Mouse (Mus musculus): ENCODE measurements around the gene Rab1b. TPM values are rescaled to one million over a fixed set of nuclear protein-coding genes. Genes with fewer than 3 reads are reported as not detected.
"Not testable (repeated sequence)": the region's sequence is repeated elsewhere in the genome, so short reads cannot be mapped to it uniquely, and the experiment has no call there.

The Rab1b gene
- total RNA-seq, 2 experiments from 2014 or later = 177 to 181 TPM

DNA sequence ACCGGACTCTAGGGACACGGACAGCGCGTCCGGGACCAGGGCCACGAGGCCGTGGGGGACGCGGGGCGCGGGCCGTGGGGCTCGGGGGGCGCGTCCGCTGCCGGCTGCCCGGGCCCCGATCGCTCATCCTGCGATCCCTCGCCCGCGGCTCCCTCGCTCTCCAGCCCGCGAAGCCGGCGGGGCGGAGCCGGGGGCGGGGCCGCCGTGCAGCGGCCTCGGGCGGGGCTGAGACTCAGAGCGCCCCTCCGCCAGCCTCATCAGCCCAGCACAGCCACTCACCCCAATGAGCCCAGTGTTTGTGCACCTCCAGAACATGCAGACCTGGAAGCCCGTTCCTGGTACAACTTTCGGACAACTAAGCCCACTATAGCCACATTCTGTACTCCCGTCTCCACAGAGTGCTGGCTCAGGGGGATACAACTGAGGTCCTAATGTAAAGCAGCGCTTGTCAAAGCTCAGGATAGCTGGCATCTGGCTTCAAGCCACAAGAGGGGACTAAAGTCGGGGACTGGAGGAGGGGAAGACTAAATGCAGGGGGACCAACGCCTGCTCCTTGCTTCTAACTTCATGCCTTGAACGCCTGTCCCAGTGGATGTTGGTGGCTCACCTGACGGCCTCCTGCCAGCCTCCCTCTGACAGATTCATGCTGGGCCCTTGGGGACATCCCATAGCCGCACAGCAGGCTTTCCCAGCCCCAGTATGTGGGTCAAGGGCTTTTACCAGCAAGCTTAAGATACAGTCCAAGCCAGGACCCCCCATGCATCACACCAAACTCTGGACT, 8.3 kb downstream of the Rab1b start, which contains the start of gene Cnih2:
Gene Cnih2, minus strand, starts transcription at position 159 of the 781 bp plus-strand sequence.
- peak in 1 of 2 experiments; percentile 71 for DNase-seq (ENCODE audit: low spot score in 2 of 2)

DNA sequence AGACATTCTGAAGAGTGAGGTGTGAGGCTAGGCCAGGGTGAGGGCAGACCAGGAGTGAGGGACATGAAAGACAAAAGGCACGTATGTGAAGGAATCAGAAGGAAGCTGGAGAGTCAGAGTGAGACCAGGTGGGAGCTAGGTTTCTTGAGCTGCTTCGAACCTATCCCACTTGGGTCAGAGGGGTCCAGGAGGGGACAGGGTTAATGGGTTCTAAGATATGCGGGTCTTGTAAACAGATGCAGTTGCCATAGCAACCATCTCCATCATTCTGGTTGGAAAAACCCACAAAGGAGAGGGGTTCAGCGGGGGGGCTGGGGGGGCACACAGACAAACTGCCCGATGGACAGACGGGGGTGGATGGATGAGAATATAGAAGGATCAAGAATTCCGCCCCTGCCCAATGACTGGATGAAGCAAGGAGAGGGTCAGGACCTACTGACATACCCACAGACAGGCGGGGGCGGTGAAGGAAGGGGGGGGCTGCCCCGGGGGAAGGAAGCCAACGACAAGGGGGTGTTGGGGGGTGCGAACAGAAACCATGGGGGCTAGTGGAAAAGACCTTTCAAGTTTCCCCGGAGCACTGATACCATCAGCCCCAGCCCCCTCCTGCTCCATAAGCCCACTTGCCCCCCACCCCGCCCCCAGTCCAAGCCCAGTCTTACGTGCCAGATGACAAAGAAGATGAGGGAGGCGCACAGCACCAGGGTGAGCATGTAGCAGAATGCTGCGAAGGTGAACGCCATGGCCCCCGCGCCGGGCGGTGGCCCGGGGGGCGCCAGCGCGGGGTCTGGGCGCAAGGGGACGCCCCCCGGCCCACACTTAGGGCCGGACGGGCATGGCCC, 9.1 kb downstream of the Rab1b start:
- DNase-seq (ENCODE audit: low spot score in 2 of 2) = no peak

DNA sequence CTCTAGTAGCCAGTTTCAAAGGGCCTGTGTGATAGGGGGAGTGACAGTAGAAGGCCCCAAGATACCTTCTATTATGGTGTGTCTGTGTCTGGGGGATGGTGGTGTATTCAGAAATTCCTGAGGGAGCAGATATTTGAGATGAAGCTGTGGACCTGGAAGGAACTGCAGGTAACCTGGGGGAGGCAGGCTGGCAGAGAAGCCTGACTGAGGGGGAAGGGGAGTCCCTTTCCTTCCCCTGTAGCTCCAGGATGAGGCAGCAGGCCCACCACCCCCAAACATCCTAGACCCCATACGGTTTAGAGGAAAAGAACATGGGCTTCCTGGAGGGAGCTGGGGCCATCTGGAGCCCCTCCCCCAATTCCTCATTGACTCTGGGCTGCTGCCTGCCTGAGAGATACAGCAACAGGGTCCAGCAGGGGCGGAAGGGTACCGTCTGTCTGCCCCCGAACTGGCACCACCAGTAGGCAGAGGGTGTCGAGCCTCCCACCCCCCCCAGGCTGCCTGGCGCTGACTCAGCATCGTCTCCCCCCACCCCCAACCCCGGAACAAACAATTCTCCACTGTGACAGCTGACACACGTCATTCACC, 10.9 kb downstream of the Rab1b start:
- DNase-seq (ENCODE audit: low spot score in 2 of 2) = peak; percentile 80 to 93

DNA sequence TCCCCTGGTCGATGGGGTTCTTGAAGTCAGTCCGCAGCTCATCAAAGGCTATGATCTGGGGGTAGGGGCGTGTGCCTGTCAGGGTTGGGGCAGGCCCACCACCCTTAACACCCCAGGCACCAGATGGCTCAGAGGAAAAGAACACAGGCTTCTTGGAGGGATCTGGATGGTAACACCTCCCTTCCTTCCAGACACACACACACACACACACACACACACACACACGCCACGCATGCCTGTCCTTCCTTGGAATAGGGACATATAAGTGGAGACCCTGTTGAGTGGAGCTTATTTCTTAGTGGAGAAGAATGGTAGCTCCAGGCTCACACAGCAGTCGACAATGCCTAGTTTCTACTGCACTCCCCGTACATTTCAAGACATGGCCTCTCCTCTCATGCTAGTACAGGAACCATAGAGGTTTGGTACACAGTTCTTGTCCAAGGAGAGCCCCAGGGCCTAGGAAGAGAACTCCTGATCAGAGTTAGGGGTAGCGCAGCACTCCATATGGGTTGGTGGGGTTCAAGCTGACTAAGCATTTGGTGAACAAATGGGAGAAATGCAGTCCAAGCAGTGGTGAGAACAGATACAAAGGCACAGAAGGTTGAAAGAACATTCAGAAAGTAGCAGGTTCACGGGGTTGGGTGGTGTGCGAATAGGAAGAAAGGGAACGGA, 12.0 kb downstream of the Rab1b start:
- peak in 1 of 2 experiments; percentile 74 for DNase-seq (ENCODE audit: low spot score in 2 of 2)

DNA sequence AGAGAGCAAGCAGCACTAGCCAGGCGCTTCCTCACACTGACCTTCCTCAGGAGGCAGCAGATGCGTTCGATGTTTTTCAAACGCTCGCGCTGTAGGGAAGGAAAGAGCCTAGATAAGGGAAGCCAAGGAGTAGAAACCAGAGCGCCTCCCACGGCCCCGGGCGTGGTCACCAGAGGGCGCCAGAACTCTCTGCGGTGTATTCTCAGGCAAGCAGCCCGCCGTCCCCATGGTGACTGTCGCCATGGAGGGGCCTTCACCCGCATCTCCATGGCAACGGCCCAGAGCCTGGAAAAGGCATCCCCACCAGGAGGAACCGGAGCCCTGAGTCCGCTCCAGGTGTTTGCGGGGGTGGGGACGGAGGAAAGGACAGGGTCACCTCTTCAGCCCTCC, 12.6 kb downstream of the Rab1b start:
- DNase-seq (ENCODE audit: low spot score in 2 of 2) = peak; percentile 97 to 98

DNA sequence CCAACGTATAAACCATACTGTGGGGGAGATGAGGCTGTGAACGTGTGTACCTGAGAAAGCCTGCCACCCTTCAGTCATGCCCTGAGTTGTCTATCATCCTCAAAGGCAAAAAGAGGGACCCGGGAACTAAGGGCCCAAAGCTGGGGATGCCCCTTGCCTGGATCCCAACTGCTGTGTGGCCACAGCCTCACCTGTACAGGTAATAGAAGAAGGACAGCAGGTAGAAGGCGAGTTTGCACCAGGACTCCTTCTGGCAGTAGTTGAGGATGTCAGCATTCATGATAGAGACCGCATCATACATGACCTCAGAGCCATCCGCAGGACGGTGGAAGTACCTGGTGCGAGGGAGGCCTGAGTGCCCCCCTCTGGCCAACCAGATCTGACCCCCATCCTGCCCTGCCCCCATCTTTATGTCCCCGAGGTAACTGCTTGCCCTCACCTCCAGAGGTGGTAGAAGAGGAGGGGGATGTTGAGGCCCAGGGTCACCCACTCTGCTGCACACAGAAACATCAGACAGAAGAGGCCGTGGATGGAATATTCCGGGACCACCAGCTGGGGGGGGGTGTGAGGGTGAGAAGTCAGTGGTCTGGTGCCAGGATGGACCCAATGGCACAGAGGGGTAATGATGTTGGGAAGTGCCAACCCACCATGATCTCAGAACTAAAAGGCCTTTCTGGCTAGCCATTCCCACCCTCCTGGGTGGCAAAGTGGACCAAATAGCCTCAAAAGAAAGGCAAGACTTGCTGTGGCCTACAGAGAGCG, 13.2 kb downstream of the Rab1b start:
- DNase-seq (ENCODE audit: low spot score in 2 of 2) = no peak

DNA sequence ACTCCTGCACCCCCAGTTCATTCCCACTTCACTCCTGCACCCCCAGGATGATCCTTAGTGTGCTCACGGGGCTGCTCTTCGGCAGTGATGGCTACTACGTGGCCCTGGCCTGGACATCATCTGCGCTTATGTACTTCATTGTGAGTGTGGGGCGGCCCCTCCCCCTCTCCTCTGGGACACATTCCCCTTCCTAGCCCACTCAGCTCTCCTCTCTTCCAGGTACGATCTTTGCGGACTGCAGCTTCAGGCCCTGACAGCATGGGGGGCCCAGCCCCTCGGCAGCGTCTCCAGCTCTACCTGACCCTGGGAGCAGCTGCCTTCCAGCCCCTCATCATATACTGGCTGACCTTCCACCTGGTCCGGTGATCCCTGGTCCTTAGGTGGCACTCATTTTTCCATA, 14.8 kb downstream of the Rab1b start:
- DNase-seq (ENCODE audit: low spot score in 2 of 2) = no peak

DNA sequence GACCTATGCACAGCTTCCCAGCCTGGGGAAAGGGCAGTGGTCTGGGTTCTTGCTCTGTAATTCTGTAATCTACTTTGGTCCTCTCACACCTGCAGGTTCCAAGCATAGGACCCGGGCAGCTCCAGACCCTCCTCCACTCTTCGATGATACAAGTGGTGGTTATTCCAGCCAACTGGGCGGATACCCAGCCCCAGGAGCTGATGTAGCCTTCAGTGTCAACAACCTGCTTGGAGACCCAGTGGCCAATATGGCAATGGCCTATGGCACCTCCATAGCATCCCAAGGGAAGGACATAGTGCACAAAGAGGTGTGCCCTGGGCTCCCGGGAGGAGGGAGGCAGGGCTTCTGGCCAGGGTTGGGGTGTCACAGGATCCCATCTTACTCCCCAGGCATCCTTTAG, 17.5 kb downstream of the Rab1b start:
- DNase-seq (ENCODE audit: low spot score in 2 of 2) = no peak

DNA sequence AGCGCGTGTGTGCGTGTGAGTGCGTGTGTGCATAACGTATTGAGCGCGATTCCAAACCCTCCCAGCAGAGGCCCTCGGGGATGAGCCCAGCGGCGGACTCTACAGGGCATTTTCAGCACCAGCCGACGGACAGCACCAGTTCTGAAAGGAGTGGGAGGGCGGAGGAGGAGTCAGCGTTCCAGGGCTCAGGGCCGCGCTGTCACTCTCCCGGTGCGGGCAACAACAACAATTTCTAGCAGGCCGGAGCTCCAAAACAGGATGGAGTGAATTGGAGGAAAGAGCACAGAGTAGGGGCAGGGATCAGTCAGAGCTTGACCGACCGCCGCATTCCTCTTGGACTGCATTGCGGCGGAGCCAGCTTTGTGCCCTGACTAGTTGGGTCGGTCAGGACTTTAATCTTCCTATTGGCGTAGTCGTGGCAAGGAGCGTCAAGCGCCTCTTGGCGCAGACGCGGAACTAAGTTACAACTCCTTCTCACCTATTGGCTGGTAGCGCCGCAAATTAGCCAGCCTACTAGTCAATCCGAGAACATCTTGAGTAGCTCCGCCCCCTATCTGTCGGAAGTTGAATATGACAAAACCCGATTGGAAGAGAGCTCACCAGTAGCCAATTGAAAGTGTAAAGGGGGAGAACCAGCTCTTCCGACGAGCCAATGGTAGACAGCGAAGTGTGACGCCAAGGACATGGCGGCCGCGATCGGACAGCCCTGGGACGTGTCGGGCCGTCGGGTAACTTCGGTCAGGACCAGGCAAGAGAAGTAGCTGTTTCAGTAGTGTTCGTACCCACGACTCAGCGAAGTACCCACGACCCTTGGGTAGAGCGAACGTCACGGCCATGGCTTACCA, 18.8 kb downstream of the Rab1b start, which contains the start of gene Yif1a:
Gene Yif1a, plus strand, starts transcription at position 655 of the 845 bp plus-strand sequence.
- DNase-seq (ENCODE audit: low spot score in 2 of 2) = peak; percentile 94 to 99

DNA sequence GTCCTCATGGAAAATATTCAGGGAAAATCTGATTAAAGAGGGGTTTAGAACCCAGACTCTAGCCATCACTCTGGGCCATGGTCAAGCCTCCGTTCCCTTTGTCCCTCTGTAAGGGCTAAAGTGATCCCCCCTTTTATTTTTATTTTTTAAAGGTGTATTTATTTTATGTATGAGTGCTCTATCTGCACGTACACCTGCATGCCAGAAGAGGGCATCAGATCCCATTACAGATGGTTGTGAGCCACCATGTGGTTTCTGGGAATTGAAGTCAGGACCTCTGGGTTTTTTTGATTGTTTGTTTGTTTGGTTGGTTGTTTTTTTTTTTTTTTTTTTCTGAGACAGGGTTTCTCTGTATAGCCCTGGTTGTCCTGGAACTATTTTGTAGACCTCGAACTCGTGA, 20.3 kb downstream of the Rab1b start:
- not testable (repeated sequence) for DNase-seq (ENCODE audit: low spot score in 2 of 2)

DNA sequence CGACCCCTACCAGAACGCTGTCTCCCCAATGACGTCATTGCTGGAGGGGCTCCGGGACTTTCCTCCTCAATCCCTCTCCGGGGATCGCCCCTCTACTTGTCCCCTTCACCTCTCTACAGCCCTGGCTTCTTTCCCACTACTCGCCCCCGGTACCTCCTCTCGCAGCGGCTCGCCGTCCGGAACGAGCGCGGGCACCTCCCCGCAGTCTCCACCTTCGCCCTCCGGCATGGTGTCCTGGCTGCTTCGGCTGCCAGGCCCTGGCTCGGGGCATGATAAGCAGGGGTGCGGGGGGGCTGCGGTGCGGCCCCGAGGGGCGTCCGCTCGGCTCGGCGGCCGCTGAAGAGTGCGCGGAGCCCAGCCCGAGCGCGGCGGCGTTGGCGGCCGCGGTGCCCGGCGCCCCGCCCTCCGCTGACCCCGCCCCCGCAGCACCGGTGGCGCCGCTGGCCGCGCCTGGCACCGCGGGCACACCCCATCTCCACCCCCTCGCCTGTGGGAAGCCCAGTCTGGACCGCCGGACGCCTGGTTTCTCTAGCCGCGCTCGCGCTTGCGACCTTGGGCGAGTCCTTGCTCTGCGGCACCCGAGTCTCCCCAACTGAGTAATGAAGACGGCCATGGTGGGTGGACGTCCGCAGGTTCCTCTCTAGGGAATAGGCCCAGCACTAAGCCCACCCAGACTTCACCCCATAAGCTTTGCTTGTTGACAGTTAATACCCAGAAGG, 21.6 kb downstream of the Rab1b start, which contains the start of gene Tmem151a:
Gene Tmem151a, minus strand, starts transcription at position 387 of the 719 bp plus-strand sequence.
- DNase-seq (ENCODE audit: low spot score in 2 of 2) = no peak

DNA sequence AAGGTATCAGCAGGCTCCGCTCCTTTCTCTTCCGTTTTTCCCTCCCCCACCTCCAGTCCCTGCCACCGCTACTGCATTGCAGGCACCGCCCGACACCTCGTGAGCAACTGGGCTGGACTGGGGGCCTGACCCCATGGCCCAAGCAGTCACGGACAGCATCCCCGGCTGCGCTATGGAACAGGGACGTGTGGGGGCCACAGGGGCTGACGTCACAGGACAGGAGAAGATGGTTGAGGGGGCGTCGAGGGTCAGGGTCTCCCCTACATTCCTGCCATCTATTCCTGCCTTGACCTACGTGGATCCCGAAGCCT, 22.1 kb downstream of the Rab1b start:
- no peak for DNase-seq (ENCODE audit: low spot score in 2 of 2)

DNA sequence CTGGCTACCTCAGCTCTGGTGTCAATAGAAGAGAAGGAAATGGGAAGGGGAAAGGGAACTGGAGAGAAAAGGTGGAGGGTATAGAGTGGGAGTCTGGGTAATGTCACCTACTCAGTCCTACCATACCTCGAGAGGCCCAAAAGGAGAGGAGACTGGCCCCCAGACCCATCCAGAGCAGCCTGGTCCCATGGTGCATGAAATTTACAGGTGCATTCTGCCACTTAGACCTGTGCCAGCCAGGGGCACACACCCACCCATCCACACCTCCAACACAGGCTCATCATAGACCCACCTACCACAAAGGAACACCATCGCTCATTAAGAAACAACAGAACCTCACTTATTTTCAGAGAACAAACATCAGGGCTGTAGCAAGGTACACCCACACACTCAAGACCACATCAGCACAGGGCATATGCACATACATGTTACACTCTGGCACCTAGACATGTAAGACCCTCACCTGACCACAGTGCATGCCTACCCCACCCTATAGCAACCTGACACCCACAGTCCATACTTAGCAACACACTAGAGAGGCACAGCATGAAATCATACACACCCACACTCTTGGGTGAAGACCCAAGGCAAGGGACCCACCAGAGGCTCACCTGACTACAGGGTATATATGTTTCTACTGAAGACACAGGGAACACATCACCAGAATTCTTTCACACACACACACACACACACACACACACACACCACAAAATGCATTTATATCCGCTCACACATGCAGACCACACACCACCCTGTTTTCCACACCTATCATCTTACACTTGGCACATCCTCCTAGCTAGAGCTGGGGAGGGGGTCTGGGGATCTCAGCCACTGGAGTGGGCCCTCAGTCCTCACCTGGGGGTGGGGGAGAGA, 22.7 kb downstream of the Rab1b start:
- no peak for DNase-seq (ENCODE audit: low spot score in 2 of 2)

DNA sequence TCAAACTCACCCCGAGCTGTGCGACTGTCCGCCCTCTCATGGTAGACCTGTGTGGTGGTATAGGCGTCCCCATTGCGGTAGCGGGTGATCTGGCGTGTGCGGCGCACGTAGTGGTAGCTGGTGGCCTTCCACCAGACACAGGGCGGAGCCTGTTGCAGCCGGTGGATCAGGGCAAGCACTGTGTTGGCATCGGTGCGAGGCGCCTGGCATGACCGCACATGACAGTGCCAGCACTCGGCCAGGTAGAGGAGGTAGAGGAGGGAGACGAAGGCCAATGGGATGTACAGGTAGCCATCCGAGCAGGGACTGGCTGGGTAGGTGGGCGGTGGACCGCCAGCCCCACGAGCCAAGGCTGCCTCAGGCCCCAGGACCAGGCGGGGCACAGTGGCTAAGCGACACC, 24.3 kb downstream of the Rab1b start:
- DNase-seq (ENCODE audit: low spot score in 2 of 2) = no peak

DNA sequence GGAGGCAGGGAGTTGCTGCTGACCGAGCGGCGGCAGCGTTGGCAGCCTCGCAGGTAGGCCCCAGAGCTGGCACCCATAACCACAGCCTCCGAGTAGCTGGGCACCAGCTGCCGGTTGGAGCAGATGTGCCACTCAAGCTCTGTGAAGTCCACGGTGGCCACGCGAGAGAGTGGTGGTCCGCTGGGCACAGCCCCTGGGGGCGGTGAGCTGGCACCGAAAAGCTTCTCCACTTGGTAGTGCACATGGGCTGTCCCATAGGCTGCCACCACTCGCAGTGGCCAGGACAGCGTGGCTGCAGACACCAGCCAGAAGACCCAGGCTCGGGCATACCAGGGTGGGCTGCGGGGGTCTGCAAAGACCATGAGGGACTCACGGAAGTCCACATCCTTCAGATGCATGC, 24.9 kb downstream of the Rab1b start:
- no peak for DNase-seq (ENCODE audit: low spot score in 2 of 2)

DNA sequence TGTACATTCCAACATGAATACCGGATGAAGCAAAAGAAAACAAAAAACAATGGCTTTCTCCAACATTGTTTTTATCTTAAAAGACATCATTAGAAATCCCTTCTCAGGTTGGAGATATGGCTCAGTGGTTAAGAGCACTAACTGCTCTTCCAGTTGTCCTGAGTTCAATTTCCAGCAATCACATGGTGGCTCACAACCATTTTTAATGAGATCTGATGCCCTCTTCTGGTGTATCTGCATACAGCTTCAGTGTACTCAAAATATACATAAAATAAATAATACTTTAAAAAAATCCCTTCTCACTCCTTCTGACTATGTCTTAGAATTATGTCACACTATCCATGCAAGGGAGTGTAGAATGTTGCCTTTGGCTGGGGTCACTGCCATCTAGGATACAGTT, 27.6 kb downstream of the Rab1b start:
- DNase-seq (ENCODE audit: low spot score in 2 of 2) = no peak

DNA sequence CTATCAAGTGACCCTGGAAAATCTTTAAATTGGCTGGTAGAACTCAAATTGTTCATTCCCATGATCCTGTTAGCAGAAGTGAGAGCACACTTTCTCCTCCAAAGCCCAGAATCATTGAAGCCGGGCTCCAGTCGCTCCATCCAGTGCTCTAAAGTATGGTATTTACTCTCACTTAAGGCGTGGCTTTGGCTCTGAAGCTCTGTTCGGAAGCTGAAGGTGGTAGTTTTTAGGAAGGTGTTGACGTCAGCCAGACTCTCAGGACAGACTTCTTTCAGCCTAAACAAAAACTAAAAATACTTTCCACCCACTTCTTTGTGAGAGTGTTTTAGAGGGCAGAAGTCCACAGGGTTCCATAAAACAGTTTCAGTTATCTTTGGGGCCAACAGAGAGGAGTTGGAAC, 33.4 kb downstream of the Rab1b start:
- no peak for DNase-seq (ENCODE audit: low spot score in 2 of 2)

DNA sequence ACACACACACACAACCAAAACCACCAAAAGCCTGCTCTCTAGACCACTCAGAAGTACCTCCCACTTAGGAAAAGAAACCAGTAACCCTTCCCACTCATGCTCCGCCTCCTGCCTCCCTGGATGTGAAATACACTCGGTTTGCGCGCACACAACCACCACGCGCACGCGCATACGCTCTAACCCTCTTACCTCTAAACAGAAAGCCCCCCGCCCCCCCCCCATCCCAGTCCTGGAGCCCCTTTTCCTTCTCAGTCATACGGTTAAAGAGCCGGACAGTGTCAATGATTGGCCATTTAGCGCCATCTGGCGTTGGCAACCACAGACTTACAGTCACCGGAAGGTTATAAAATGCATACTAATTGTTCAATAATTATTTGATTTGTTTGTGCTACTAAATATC, 33.8 kb downstream of the Rab1b start:
- DNase-seq (ENCODE audit: low spot score in 2 of 2) = no peak
